Mouse (Mus musculus) spleen, adult 2 months (tissue): ENCODE measurements around the gene Esx1.

Experiments used
- CTCF ChIP-seq: fragments of 200-500 bp; IDR thresholded peaks from 2 replicates; pipeline ENCODE4 v1.5.1; 2011; ENCODE audit warnings: mild to moderate bottlenecking, inconsistent platforms; ENCODE audit not compliant: insufficient read depth, insufficient read length, insufficient replicate concordance; ENCODE audit errors: extremely low read depth
- POLR2A ChIP-seq: fragments of 200-500 bp; IDR thresholded peaks from 2 replicates; pipeline ENCODE4 v1.6.1; 2011; ENCODE audit warnings: low read depth, low read length, inconsistent platforms

- TF ChIP-seq CTCF, result no peak
- no peak for TF ChIP-seq POLR2A
Observed at GRCm38 (mm10) chrX:137160971-137161370, 39.1 kb upstream of the Esx1 start.
